ENCODE assay signal across 14 mouse cellular contexts in genomic region chr3:87323778-87324177, GRCm38 (mm10). TPM values are rescaled to one million over a fixed set of nuclear protein-coding genes. Genes with fewer than 3 reads are reported as not detected.
DNase-seq lines count a peak whose midpoint lies in the region; ATAC-seq and TF ChIP-seq lines count a peak whose summit lies in the region.
"Had no signal": no experiment of that assay in that cellular context is flagged by ENCODE, and none has a peak within 500 bp of the region (broad histone marks: within the 10 kb centered on the region; RNA-seq: fewer than 3 reads in every experiment).

No protein-coding gene starts in this region.

- H3K36me3 ChIP-seq in hindbrain, postnatal 0 days (ENCODE audit: insufficient read depth, low read length), result no peaks in the 10 kb centered on the region
- H3K36me3 ChIP-seq in hindbrain, embryonic 12.5 days, result no peaks in the 10 kb centered on the region
- H3K36me3 ChIP-seq in thymus, adult 2 months (ENCODE audit: control insufficient read depth, insufficient read depth, low read length), result no peaks in the 10 kb centered on the region
- no peaks in the 10 kb centered on the region for H3K36me3 ChIP-seq in stomach, postnatal 0 days (ENCODE audit: control insufficient read depth, insufficient read depth, low read length)
- no peaks in the 10 kb centered on the region for H3K36me3 ChIP-seq in midbrain, embryonic 15.5 days (replicated peaks)
- H3K36me3 ChIP-seq: hindbrain, embryonic 15.5 days; liver, embryonic 13.5 days had no signal

- ATAC-seq in hindbrain, postnatal 0 days, result no peak
- ATAC-seq in hindbrain, embryonic 12.5 days (ENCODE audit: low FRiP score), result no peak
- no peak for ATAC-seq in stomach, postnatal 0 days (ENCODE audit: low FRiP score, low TSS enrichment)
- ATAC-seq in midbrain, embryonic 15.5 days (replicated peaks), result no peak

- H3K4me1 ChIP-seq in hindbrain, postnatal 0 days (ENCODE audit: insufficient read depth, low read length), result no peaks in the 10 kb centered on the region
- H3K4me1 ChIP-seq in hindbrain, embryonic 12.5 days, result no peaks in the 10 kb centered on the region
- H3K4me1 ChIP-seq in thymus, adult 2 months (replicated peaks; ENCODE audit: control insufficient read depth, insufficient read depth, low read length), result no peaks in the 10 kb centered on the region
- H3K4me1 ChIP-seq in stomach, postnatal 0 days (replicated peaks; ENCODE audit: control insufficient read depth, insufficient read depth), result no peaks in the 10 kb centered on the region
- no peaks in the 10 kb centered on the region for H3K4me1 ChIP-seq in midbrain, embryonic 15.5 days
- H3K4me1 ChIP-seq: hindbrain, embryonic 15.5 days; liver, embryonic 13.5 days had no signal

- TF ChIP-seq CTCF in hindbrain, postnatal 0 days (IDR thresholded peaks at IDR 0.05; ENCODE audit: low read depth), result peak; percentile 58
- TF ChIP-seq CTCF in thymus, adult 2 months (IDR thresholded peaks at IDR 0.05; ENCODE audit: borderline replicate concordance, control insufficient read depth, extremely low read depth, insufficient read depth, low read length, poor library complexity), result no peak
- TF ChIP-seq CTCF in stomach, postnatal 0 days (IDR thresholded peaks at IDR 0.05; ENCODE audit: low read depth), result peak; percentile 73

- TF ChIP-seq EP300 in stomach, postnatal 0 days (optimal IDR thresholded peaks at IDR 0.05), result no peak

- TF ChIP-seq POLR2A in thymus, adult 2 months (IDR thresholded peaks at IDR 0.05; ENCODE audit: control insufficient read depth, extremely low read depth, insufficient read depth, low read length, poor library complexity), result no peak

- H3K27ac ChIP-seq in hindbrain, postnatal 0 days, result no peak overlapping the region
- no peak overlapping the region for H3K27ac ChIP-seq in hindbrain, embryonic 12.5 days
- H3K27ac ChIP-seq in thymus, adult 2 months (ENCODE audit: control insufficient read depth, insufficient read depth, low read length), result no peak overlapping the region
- no peak overlapping the region for H3K27ac ChIP-seq in stomach, postnatal 0 days (replicated peaks)
- no peak overlapping the region for H3K27ac ChIP-seq in midbrain, embryonic 15.5 days
- H3K27ac ChIP-seq: hindbrain, embryonic 15.5 days; liver, embryonic 13.5 days had no signal

- no peak overlapping the region for H3K4me3 ChIP-seq in hindbrain, postnatal 0 days (ENCODE audit: low read length)
- no peak overlapping the region for H3K4me3 ChIP-seq in hindbrain, embryonic 12.5 days
- no peak overlapping the region for H3K4me3 ChIP-seq in thymus, adult 2 months (ENCODE audit: control insufficient read depth, insufficient read depth, low read length)
- no peak overlapping the region for H3K4me3 ChIP-seq in stomach, postnatal 0 days (ENCODE audit: low read depth, low read length)
- H3K4me3 ChIP-seq in midbrain, embryonic 15.5 days, result no peak overlapping the region
- H3K4me3 ChIP-seq: erythroblast, embryonic 14.5 days; hindbrain, embryonic 15.5 days; liver, embryonic 13.5 days; myocyte had no signal

- DNase-seq in hindbrain, postnatal 0 days (ENCODE audit: low spot score), result peak; percentile 37
- peak; percentile 2 for DNase-seq in thymus, postnatal 0 days (ENCODE audit: low spot score)
- DNase-seq in thymus, adult 2 months, result no peak
- DNase-seq in embryo, embryonic 10.5 days (ENCODE audit: low spot score), result peak; percentile 31
- DNase-seq in stomach, postnatal 0 days (ENCODE audit: low spot score), result no peak
- no peak for DNase-seq in urinary bladder, postnatal 14 days (ENCODE audit: low spot score)
- DNase-seq: cerebellum, adult 11 months; liver, embryonic 13.5 days had no signal

- no peaks in the 10 kb centered on the region for H3K27me3 ChIP-seq in hindbrain, postnatal 0 days (ENCODE audit: insufficient read depth, low read length)
- no peaks in the 10 kb centered on the region for H3K27me3 ChIP-seq in hindbrain, embryonic 12.5 days
- H3K27me3 ChIP-seq in thymus, adult 2 months (ENCODE audit: control insufficient read depth, insufficient read depth, low read length), result no peaks in the 10 kb centered on the region
- H3K27me3 ChIP-seq in stomach, postnatal 0 days (ENCODE audit: control insufficient read depth, insufficient read depth, low read length), result no peaks in the 10 kb centered on the region
- no peaks in the 10 kb centered on the region for H3K27me3 ChIP-seq in midbrain, embryonic 15.5 days (replicated peaks)
- H3K27me3 ChIP-seq: hindbrain, embryonic 15.5 days; liver, embryonic 13.5 days had no signal

- no peak overlapping the region for H3K4me2 ChIP-seq in hindbrain, postnatal 0 days (ENCODE audit: low read depth, low read length)
- H3K4me2 ChIP-seq in hindbrain, embryonic 12.5 days (replicated peaks), result no peak overlapping the region
- H3K4me2 ChIP-seq in stomach, postnatal 0 days (replicated peaks; ENCODE audit: low read depth), result no peak overlapping the region
- H3K4me2 ChIP-seq in midbrain, embryonic 15.5 days, result no peak overlapping the region
- H3K4me2 ChIP-seq: hindbrain, embryonic 15.5 days; liver, embryonic 13.5 days had no signal

- H3K9ac ChIP-seq in hindbrain, postnatal 0 days (replicated peaks; ENCODE audit: low read length), result no peak overlapping the region
- H3K9ac ChIP-seq in hindbrain, embryonic 12.5 days, result no peak overlapping the region
- no peak overlapping the region for H3K9ac ChIP-seq in stomach, postnatal 0 days (ENCODE audit: low read length)
- H3K9ac ChIP-seq in midbrain, embryonic 15.5 days, result no peak overlapping the region
- H3K9ac ChIP-seq: hindbrain, embryonic 15.5 days; liver, embryonic 13.5 days had no signal

- H3K9me3 ChIP-seq in hindbrain, postnatal 0 days (ENCODE audit: low read length), result no peaks in the 10 kb centered on the region
- H3K9me3 ChIP-seq in hindbrain, embryonic 12.5 days (replicated peaks), result no peaks in the 10 kb centered on the region
- no peaks in the 10 kb centered on the region for H3K9me3 ChIP-seq in stomach, postnatal 0 days (ENCODE audit: control insufficient read depth, low read length)
- no peaks in the 10 kb centered on the region for H3K9me3 ChIP-seq in midbrain, embryonic 15.5 days
- H3K9me3 ChIP-seq: hindbrain, embryonic 15.5 days; liver, embryonic 13.5 days had no signal

- WGBS in hindbrain, postnatal 0 days, result 17% methylated on average over 3 of the region's 3 CpGs
- WGBS in hindbrain, embryonic 12.5 days, result 8% methylated on average over 3 of the region's 3 CpGs
- 22% methylated on average over 3 of the region's 3 CpGs for WGBS in thymus, adult 2 months
- 16% methylated on average over 3 of the region's 3 CpGs for WGBS in stomach, postnatal 0 days
- 20% methylated on average over 3 of the region's 3 CpGs for WGBS in midbrain, embryonic 15.5 days

RNA-seq across cellular contexts. Expression of gene Cd5l, which starts 33.9 kb away (rescaled TPM):
- total RNA-seq in hindbrain, postnatal 0 days (2014; rRNA removed), result not detected in 2 replicates
- polyA plus RNA-seq in hindbrain, postnatal 0 days (2015; fragmentation: Nextera tagmentation; extraction: Ambion mirVana), result 0.09 TPM in 1 of 2 replicates, not detected in the other
- 0.26 TPM in 1 of 2 replicates, not detected in the other for polyA plus RNA-seq in hindbrain, embryonic 12.5 days (2016; fragmentation: Nextera tagmentation; extraction: Ambion mirVana)
- polyA plus RNA-seq in thymus, postnatal 0 days (2015; fragmentation: Nextera tagmentation; extraction: Ambion mirVana), result 0.22 and 0.44 TPM in 2 replicates
- polyA plus RNA-seq in thymus, adult 2 months (2012; rRNA removed), result 1.5 and 1.6 TPM in 2 replicates
- 0.12 and 0.24 TPM in 2 replicates for polyA plus RNA-seq in stomach, postnatal 0 days (2015; fragmentation: Nextera tagmentation; extraction: Ambion mirVana)
- 0.19 and 0.66 TPM in 2 replicates for polyA plus RNA-seq in midbrain, embryonic 15.5 days (2015; fragmentation: Nextera tagmentation; extraction: Ambion mirVana)
- total RNA-seq: layer of hippocampus, postnatal 25 days had no signal
- polyA plus RNA-seq: myocyte had no signal

RNA-seq across cellular contexts. Expression of gene Fcrl1, which starts 52.4 kb away (rescaled TPM):
- 0.05 TPM in 1 of 2 replicates, not detected in the other for total RNA-seq in hindbrain, postnatal 0 days (2014; rRNA removed)
- 0.23 TPM in 1 of 2 replicates, not detected in the other for polyA plus RNA-seq in hindbrain, postnatal 0 days (2015; fragmentation: Nextera tagmentation; extraction: Ambion mirVana)
- polyA plus RNA-seq in hindbrain, embryonic 12.5 days (2016; fragmentation: Nextera tagmentation; extraction: Ambion mirVana), result 0.15 TPM in 1 of 2 replicates, not detected in the other
- polyA plus RNA-seq in thymus, postnatal 0 days (2015; fragmentation: Nextera tagmentation; extraction: Ambion mirVana), result 0.85 and 1.4 TPM in 2 replicates
- polyA plus RNA-seq in thymus, adult 2 months (2012; rRNA removed), result 3.1 and 3.4 TPM in 2 replicates
- 0.39 and 0.52 TPM in 2 replicates for polyA plus RNA-seq in stomach, postnatal 0 days (2015; fragmentation: Nextera tagmentation; extraction: Ambion mirVana)
- 0.13 TPM in 1 of 2 replicates, not detected in the other for polyA plus RNA-seq in midbrain, embryonic 15.5 days (2015; fragmentation: Nextera tagmentation; extraction: Ambion mirVana)
- polyA plus RNA-seq: erythroblast, embryonic 14.5 days; myocyte had no signal

Comparison
In these comparisons a context has a peak if more than half of its experiments do, and no peak if none do; other contexts are left out.
1. DNase-seq: peak in hindbrain, postnatal 0 days (single experiment), thymus, postnatal 0 days (single experiment) and embryo, embryonic 10.5 days (single experiment); none in thymus, adult 2 months (single experiment), stomach, postnatal 0 days (single experiment) and urinary bladder, postnatal 14 days (single experiment).